Mouse (Mus musculus): ENCODE data around the gene Yipf2.

DNA sequence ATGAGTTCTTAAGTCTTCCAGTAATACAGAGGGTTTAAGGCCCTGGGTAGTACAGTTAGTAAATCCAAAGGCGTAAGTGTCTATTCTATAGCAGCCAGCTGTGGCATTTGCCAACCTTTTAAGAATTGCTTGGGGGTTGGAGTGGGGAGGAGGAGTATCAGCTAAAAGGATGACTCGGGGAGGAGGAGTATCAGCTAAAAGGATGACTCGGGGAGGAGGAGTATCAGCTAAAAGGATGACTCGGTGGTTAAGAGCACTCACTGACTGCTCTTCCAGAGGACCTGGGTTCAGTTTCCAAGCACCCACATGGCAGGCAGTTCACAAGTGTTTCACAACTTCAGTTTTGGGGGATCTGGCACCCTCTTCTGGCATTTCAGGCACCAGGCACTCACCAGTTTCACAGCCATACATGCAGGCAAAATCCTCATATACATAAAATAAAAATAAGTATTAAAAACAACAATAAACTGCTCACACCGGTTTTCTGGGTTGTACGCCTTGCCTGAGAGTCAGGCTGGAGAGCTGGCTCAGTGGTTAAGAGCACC is 37.4 kb downstream of the Yipf2 start:
- TF ChIP-seq MEF2A (IDR thresholded peaks at IDR 0.05; ENCODE audit: borderline replicate concordance, low read depth, low read length) (no peak), CTCF (conservative IDR thresholded peaks at IDR 0.05 in 1 of 2, IDR thresholded peaks at IDR 0.05 in 1 of 2; ENCODE audit: low read depth in 2 of 2, low read length in 2 of 2) (no peak; a peak in 1 of 4 replicates), USF1 (IDR thresholded peaks at IDR 0.05; ENCODE audit: low read depth, low read length) (no peak), CHD2 (IDR thresholded peaks at IDR 0.05; ENCODE audit: low read length) (no peak), TCF12 (IDR thresholded peaks at IDR 0.05; ENCODE audit: low read depth, low read length) (no peak), CHD1 (IDR thresholded peaks at IDR 0.05; ENCODE audit: low read depth, low read length) (no peak), ZKSCAN1 (IDR thresholded peaks at IDR 0.05; ENCODE audit: borderline replicate concordance, low read depth, low read length) (no peak)

Data from CH12.LX (cell line).